Mouse (Mus musculus) urinary bladder, postnatal 10 days (tissue): Measurements from ENCODE around the gene Spred3.
"Not testable (repeated sequence)": the region's sequence is repeated elsewhere in the genome, so short reads cannot be mapped to it uniquely, and the experiment has no call there.

ENCODE experiments used
- DNase-seq: peaks from one replicate; pipeline ENCODE4 v3.0.0; 2022; ENCODE audit warnings: low spot score

Gene Spred3

GRCm38 (mm10) chr7:29170066-29170754, at the start of gene Spred3, which contains the start of gene Ggn:
TSS of gene Spred3 (minus strand) at chr7:29170411.
TSS of gene Ggn (plus strand) at chr7:29170210.
- no peak for DNase-seq

GRCm38 (mm10) chr7:29214846-29215245, 44.6 kb upstream of the Spred3 start:
- no peak for DNase-seq

- no peak for DNase-seq
These were observed 44.0 kb upstream of the Spred3 start for GRCm38 (mm10) chr7:29214236-29214635.

DNA sequence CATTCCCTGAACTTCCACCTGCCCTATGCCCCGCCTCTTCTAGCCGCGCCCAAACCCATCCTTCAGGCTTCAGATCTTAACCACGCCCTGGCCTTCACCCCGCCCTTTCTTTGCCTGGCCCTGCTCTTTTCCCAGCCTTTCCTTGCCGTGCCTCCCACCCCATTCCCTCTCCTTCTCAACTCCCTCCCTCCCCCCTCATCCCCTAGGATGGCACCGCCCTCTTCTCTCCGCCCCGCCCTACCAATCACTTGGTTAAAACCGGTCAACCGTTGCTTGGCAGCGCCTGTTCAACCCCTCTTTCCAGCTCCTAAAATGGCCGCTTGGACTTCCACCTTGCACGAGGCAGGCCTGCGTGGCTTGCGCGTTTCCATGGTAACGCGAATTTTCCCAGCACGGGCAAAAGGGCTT, 43.5 kb upstream of the Spred3 start, which contains the start of gene Catsperg1:
Gene Catsperg1, minus strand, starts transcription at position 361 of the 408 bp plus-strand sequence.
- DNase-seq, result no peak

DNA sequence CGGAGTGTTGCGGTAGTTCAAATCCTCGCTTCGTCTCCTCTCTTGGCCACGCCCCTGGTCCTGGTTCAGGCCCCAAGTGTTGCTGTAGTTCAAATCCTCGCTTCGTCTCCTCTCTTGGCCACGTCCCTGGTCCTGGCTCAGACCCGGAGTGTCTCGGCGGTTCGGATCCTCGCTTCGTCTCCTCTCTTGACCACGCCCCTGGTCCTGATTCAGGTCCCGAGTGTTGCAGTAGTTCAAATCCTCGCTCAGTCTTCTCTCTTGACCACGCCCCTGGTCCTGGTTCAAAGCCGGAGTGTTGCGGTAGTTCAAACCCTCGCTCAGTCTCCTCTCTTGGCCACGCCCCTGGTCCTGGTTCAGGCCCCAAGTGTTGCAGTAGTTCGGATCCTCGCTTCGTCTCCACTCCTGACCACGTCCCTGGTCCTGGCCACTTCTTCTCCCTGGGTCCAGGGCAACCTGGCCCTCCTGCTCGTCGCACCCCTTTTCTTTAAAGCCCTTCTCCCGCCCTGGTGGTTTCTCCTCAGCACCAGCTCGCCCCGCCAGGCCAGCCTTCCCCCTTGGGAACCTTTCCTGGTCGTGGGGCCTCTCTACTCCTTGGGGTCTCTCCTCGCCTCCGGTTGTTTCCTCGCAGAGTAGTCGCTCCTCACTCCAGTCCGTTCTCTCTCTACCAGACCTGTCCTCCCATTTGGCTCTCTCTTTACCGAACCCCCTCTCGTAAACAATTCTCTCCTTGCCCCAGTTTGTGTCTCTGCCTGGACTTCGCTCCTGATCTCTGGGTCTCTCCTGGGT, 42.8 kb upstream of the Spred3 start:
- not testable (repeated sequence) for DNase-seq

GRCm38 (mm10) chr7:29212199-29212765, 42.1 kb upstream of the Spred3 start:
- no peak for DNase-seq

DNA sequence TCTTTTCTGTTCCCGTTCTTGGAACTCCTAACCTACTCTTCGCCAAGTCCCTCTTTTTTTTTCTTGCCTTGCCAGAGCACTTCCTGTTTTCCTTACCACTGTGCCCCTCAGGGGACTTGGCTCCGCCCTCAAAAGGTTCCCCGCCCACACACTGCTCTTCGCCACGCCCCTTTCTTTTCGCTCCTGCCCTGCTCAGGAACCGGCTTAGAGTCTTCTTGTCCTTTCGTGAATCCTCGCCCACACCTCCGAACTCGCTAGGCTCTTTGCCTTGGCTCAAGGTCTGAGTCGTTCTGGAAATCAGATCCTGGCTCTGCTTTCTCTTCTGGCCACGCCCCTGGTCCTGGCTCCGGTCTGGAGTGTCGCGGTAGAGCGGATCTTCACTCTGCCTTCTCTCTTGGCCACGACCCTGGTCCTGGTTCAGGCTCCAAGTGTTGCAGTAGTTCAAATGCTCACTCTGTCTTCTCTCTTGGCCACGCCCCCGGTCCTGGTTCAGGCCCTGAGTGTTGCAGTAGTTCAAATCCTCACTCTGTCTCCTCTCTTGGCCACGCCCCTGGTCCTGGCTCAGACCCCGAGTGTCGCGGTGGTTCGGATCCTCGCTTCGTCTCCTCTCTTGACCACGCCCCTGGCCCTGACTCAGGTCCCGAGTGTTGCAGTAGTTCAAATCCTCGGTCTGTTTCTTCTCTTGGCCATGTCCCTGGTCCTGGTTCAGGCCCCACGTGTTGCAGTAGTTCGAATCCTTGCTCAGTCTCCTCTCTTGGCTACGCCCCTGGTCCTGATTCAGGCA, 41.4 kb upstream of the Spred3 start:
- DNase-seq, result peak; percentile 41

- not testable (repeated sequence) for DNase-seq
These were observed 40.8 kb upstream of the Spred3 start for GRCm38 (mm10) chr7:29211013-29211412.

DNA sequence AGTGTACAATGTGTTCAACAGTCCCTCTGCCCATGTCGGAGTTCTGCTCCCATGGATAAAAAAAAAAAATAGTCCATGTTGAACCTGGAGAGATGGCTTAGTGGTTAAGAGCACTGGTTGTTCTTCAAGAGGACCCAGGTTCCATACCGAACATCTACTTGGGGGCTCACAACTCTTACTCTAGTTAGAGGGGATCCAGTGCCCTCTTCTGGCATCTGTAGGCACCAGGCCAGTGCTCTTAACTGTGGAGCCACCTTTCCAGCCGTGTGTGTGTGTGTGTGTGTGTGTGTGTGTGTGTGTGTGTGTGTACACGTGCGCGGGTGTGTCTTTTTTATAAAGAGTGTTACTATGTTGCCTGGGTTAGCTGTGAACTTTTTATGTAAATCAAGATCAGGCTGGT, 32.4 kb upstream of the Spred3 start:
- DNase-seq, result no peak

DNA sequence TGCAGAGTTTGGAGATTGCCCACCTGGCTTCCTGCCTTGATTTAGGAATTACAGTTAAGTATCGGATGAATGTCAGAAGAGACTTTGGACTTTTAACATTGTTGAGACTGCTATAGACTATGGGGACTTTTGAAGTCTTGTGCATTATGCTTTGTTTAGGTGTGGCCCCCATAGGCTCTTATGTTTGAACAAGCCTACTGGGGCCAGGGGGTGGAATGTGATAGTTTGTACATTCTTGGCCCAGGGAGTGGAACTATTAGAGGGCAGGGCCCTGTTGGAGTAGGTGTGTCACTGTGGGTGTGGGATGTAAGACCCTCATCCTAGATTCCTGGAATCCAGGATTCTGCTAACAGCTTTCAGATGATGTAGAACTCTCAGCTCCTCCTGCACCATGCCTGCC, 24.0 kb upstream of the Spred3 start:
- not testable (repeated sequence) for DNase-seq

DNA sequence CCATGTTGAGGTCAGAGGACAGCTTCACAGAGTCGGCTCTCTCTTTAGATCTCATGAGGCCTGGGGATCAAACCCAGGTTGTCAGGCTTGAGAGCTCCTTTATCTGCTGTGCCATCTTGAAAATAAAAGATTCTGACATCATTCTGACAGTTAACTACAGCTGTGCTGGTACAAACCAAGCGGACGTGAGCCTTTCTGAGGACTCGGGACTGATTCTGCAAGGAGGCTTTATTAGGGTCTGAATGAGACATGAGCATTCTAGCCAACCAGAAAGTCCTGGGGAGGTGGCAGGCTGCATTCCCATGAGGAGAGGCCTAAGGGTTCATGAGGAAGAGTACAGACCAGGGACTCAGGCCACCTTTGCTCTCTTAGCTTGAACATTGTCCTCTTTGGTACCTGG, 11.1 kb upstream of the Spred3 start:
- not testable (repeated sequence) for DNase-seq

- DNase-seq, result no peak
These were observed 10.6 kb upstream of the Spred3 start for GRCm38 (mm10) chr7:29180854-29181236.

GRCm38 (mm10) chr7:29180077-29180853, 10.1 kb upstream of the Spred3 start, which contains the start of gene Psmd8:
TSS of gene Psmd8 (minus strand) at chr7:29180701.
- DNase-seq, result peak; percentile 81

DNA sequence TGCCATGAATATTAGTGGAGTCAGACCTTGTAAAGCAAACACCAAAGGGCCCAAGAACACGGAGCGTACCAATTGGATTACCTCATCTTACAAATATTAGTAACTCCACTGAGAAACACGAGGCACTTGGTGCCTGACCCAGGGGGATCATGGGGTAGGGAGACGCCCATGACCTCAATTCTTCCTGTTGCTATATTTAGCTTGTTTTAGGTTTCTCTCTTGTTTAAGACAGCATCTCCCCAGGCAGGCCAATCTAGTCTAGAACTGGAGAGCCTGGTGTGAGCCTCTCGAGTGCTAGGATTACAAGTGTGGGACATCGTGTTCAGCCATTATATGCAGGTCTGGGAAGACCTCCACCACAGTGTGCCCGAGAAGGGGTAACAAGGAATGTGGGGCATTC, 9.1 kb upstream of the Spred3 start:
- no peak for DNase-seq

GRCm38 (mm10) chr7:29178106-29178505, 7.9 kb upstream of the Spred3 start:
- no peak for DNase-seq

GRCm38 (mm10) chr7:29172390-29173016, 2.3 kb upstream of the Spred3 start:
- DNase-seq, result no peak

- no peak for DNase-seq
These were observed 1.4 kb upstream of the Spred3 start for GRCm38 (mm10) chr7:29171562-29172097.

DNA sequence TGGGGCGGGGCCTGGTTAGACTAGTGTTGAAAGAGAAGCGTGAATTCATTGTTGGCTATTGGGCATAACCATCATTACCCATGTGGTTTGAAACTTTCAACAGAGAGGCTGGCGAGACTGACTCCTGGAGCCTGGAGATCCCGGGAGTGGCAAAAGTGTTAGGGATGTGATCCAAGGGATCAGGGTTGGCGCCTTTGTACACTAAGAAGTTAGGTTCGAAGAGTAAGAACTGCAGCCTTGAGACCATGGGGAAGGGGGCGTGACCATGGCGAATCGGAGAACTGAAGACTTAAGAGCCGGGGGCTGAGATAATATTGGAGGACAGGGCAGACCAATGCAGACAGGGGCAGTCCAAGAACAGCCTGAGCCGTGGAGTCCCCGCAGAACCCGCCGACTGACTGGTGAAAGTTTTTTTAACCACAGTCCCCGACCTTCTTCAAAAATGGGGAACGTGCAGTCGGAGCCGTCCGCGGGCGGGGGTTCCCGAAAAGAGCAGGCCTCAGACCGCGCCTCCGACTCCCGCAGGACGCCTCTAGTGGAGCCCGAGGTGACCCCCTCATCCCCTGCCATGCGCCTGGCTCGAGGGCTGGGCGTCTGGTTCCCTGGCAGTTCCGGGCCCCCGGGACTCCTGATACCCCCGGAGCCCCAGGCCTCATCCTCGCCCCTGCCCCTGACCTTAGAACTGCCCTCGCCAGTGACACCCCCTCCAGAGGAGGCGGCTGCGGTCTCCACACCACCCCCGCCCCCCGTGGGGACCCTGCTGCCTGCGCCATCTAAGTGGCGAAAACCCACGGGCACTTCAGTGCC, 747 bp upstream of the Spred3 start:
- DNase-seq, result no peak

GRCm38 (mm10) chr7:29169231-29170065, 763 bp downstream of the Spred3 start:
- no peak for DNase-seq
